Mouse (Mus musculus) forebrain, embryonic 16.5 days (tissue): Measurements from ENCODE around the gene Fdxacb1. TPM values are rescaled to one million over a fixed set of nuclear protein-coding genes. Genes with fewer than 3 reads are reported as not detected.

ENCODE experiments used
- ATAC-seq: fragments of 200-750 bp; cut with Nextera tagmentation; 2 replicates; pipeline ENCODE4 v1.8.0; 2017; ENCODE audit warnings: mild to moderate bottlenecking, moderate library complexity
- H3K27ac ChIP-seq: fragments of 300-500 bp; sonication (generic); 2 replicates; pipeline ENCODE4 v1.5.1; 2014; ENCODE audit warnings: low read length, control low read depth
- H3K27me3 ChIP-seq: fragments of 300-500 bp; sonication (generic); replicated peaks from 2 replicates; pipeline ENCODE4 v1.6.1; 2014; ENCODE audit warnings: low read length; ENCODE audit not compliant: control insufficient read depth, insufficient read depth
- H3K36me3 ChIP-seq: fragments of 300-500 bp; sonication (generic); 2 replicates; pipeline ENCODE4 v1.6.1; 2014; ENCODE audit not compliant: control insufficient read depth, insufficient read depth
- H3K4me1 ChIP-seq: fragments of 300-500 bp; sonication (generic); replicated peaks from 2 replicates; pipeline ENCODE4 v1.6.1; 2014; ENCODE audit warnings: low read length; ENCODE audit not compliant: control insufficient read depth, insufficient read depth
- H3K4me2 ChIP-seq: fragments of 300-500 bp; sonication (generic); 2 replicates; pipeline ENCODE4 v1.6.1; 2014; ENCODE audit warnings: mild to moderate bottlenecking, low read length, control low read depth
- H3K4me3 ChIP-seq: fragments of 300-500 bp; sonication (generic); replicated peaks from 2 replicates; pipeline ENCODE4 v1.5.1; 2014; ENCODE audit warnings: mild to moderate bottlenecking, low read length, control low read depth
- H3K9ac ChIP-seq: fragments of 300-500 bp; sonication (generic); replicated peaks from 2 replicates; pipeline ENCODE4 v1.6.1; 2014; ENCODE audit warnings: low read depth, low read length, control low read depth
- H3K9me3 ChIP-seq: fragments of 300-500 bp; sonication (generic); 2 replicates; pipeline ENCODE4 v1.6.1; 2016; ENCODE audit warnings: low read length; ENCODE audit not compliant: control insufficient read depth
- WGBS: fragments of 180-500 bp; shearing (Covaris S2); extraction: QIAGEN DNeasy Blood & Tissue Kit; methylation state at CpG from one replicate; pipeline ENCODE4 v1.1.7; 2014; 5-methylcytosine and 5-hydroxymethylcytosine counted together
- polyA plus RNA-seq: library from polyadenylated mRNA; unstranded; fragments of >200 nt; fragmentation: Nextera tagmentation; extraction: Ambion mirVana; gene quantifications from 2 replicates; pipeline ENCODE4 v1.2.1, GENCODE M21; 2015

Fdxacb1 gene
- polyA plus RNA-seq, 1 experiment from 2014 or later = 13.3 TPM

DNA sequence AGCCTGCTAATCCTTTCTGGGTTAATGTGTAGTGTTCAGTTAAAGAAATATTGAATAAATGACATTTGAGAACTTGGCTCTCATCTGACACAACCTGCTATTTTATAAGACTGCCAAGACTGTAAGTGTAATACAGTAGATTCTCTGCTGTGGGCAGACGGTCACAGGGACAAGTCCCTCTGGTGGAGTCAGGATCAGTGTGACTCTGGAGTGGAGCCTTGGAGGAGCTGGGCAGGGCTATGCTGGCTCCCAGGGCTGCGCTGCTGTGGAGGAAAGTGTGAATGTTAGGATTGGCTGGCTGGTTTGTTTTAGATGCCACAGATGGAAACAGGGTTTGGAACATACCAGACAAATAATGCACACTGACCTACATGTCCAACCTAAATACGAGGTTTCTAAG is 27.2 kb downstream of the Fdxacb1 start:
- Histone ChIP-seq H3K4me1 (no peaks in the 10 kb centered on the region), H3K4me2 (no peak overlapping the region), H3K4me3 (no peak overlapping the region), H3K9ac (no peak overlapping the region), H3K9me3 (no peaks in the 10 kb centered on the region), H3K36me3 (peaks cover 11% of the 10 kb centered on the region), H3K27ac (no peak overlapping the region), H3K27me3 (no peaks in the 10 kb centered on the region)
- ATAC-seq = no peak
- WGBS = 81% methylated on average over 3 of the region's 3 CpGs

DNA sequence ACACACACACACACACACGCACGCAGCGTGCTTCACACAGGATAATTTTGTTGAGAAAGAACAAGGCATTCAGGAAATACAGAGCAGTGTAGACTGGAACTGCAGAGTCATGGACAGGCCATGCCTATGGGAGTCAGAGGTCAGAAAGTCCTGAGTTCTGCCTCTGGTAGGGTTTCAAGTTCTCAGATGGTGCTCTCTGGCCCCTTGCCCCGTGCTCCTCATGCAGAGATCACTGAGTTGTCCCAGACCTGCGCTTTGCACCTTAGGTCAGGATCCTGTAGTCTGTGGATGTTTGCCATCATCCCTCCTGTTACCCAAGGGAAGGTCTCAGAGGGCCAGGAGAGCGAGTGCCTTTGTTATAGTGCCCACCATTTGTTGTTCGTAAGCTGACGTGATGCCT is 28.7 kb downstream of the Fdxacb1 start:
- Histone ChIP-seq H3K4me1 (no peaks in the 10 kb centered on the region), H3K9me3 (no peaks in the 10 kb centered on the region), H3K9ac (no peak overlapping the region), H3K27ac (no peak overlapping the region), H3K4me3 (no peak overlapping the region), H3K27me3 (no peaks in the 10 kb centered on the region), H3K36me3 (peaks cover 8% of the 10 kb centered on the region; the same call in 1 of the 2 replicates), H3K4me2 (no peak overlapping the region)
- WGBS = 92% methylated on average over 8 of the region's 8 CpGs
- no peak for ATAC-seq

DNA sequence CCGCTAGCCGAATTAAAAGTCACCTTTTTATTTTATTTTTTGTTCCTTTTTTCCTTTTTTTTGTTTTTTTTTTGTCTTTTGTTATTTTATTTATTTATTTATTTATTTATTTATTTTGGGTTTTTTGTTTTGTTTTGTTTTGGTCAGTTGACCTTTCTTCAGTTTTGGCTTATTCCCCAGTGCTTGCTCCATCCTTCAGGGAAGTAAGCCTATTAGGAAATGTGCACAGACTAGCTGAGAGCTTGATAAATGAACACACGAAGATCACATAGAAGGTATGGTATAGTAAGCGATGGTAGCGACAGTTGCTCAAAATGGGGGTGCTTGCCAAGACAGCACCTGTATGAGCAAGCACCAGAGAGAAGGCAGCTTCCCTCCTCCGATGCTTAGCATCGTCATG is 29.6 kb downstream of the Fdxacb1 start:
- 90% methylated on average over 7 of the region's 7 CpGs for WGBS
- no peak overlapping the region for H3K4me2 ChIP-seq
- no peak overlapping the region for H3K4me3 ChIP-seq
- H3K27me3 ChIP-seq = no peaks in the 10 kb centered on the region
- ATAC-seq = no peak
- H3K27ac ChIP-seq = no peak overlapping the region
- H3K4me1 ChIP-seq = no peaks in the 10 kb centered on the region
- no peak overlapping the region for H3K9ac ChIP-seq
- no peaks in the 10 kb centered on the region for H3K9me3 ChIP-seq
- H3K36me3 ChIP-seq = peaks cover 8% of the 10 kb centered on the region; the same call in 1 of the 2 replicates

DNA sequence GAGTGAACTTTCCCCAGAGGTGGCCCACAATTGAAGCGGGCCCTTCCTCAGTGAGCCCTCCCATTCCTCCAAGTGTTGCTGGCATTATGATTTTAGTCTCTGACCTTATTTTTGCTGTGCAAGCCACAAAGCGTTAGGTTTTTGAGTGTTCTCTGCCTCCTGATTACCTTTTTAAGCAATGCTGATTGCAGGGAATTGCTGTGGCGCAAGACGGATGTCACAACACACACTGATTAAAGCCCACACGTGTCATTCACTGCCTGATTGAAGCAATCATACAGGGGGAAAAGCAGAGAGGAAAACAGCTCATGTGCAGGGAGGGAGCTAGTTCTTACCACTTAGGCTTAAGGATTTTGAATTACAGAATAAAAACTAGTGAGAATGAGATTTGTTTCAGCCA is 30.3 kb downstream of the Fdxacb1 start:
- WGBS = 62% methylated on average over 5 of the region's 5 CpGs
- Histone ChIP-seq H3K9me3 (no peaks in the 10 kb centered on the region), H3K36me3 (peaks cover 8% of the 10 kb centered on the region; the same call in 1 of the 2 replicates), H3K27me3 (no peaks in the 10 kb centered on the region), H3K4me3 (no peak overlapping the region), H3K4me1 (no peaks in the 10 kb centered on the region), H3K4me2 (no peak overlapping the region), H3K9ac (no peak overlapping the region), H3K27ac (no peak overlapping the region)
- ATAC-seq = no peak

DNA sequence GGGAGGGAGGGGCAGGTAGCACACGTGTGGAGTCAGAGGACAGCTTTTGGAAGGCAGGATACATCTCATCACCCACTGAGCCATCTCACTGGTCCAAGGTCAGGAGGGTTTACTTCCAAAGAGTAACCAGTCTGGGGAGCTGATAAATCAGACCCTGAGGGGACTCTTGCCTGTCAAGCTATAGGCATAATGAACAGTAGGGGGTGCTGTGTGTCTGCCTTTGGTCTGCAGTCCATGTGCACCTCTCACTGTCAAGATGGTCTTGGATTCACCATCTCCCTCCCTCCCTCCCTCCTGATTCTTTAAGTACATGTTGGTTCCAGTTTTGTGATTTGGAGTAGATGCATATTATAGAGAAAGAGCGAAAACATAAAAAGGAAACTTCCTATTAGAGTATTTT is 32.9 kb downstream of the Fdxacb1 start:
- Histone ChIP-seq H3K27me3 (no peaks in the 10 kb centered on the region), H3K9ac (no peak overlapping the region), H3K4me1 (no peaks in the 10 kb centered on the region), H3K4me2 (no peak overlapping the region), H3K36me3 (peaks cover 9% of the 10 kb centered on the region; the same call in 1 of the 2 replicates), H3K9me3 (no peaks in the 10 kb centered on the region), H3K27ac (no peak overlapping the region), H3K4me3 (no peak overlapping the region)
- ATAC-seq = no peak
- 65% methylated on average over 2 of the region's 2 CpGs for WGBS

DNA sequence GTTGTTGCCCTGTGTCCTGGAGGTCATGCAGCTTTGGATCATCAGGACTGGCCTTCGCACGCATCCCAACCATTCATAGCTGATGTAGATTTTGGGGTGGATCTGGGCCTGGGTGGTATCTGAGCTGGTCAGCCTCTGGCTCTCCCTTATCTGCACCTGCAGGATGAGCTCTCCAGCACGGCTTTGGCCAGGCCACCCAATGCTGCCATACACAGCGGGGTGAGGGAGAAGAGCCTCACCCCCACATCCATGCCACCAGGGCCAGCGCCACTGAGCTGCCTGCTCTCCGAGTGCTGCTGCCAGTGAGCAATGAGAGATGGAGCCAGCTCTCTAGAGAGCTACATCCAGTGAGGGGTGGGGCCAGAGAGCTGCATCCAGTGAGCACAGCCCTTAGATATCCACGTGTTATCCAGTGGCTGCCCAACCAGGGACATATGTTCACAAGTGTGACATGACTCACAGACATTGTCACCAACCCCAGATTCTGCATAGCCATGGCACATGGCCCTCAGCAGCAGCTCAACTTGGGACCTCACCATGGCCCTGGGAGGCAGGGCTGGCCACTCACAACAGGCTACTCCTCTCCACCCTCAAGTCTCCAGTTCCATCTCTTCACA is 35.1 kb downstream of the Fdxacb1 start:
- Histone ChIP-seq H3K4me2 (no peak overlapping the region), H3K9me3 (no peaks in the 10 kb centered on the region), H3K4me3 (no peak overlapping the region), H3K36me3 (peaks cover 8% of the 10 kb centered on the region; the same call in 1 of the 2 replicates), H3K4me1 (no peaks in the 10 kb centered on the region), H3K27me3 (no peaks in the 10 kb centered on the region), H3K27ac (no peak overlapping the region), H3K9ac (no peak overlapping the region)
- 90% methylated on average over 7 of the region's 7 CpGs for whole genome bisulfite sequencing
- ATAC-seq = no peak

DNA sequence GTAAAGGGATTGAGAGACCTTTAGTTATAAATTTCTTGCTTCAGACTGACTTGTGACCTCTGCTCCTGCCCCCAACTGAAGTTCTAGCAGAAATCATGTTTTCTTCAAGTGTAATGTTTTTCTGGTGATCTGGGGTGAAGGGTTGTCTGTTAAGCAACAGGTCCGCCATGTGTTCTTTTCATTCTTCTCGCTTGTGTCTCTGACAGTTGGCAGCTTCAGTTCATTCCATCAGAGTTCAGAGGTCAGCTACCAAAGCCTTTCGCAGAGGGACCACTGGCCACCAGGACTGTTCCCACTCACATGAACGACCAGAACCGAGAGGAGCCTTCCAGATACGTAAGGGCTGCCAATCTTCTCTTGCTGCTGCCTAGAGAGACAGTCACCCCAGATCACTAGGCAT is 40.4 kb downstream of the Fdxacb1 start:
- peaks cover 13% of the 10 kb centered on the region; the same call in 1 of the 2 replicates for H3K36me3 ChIP-seq

DNA sequence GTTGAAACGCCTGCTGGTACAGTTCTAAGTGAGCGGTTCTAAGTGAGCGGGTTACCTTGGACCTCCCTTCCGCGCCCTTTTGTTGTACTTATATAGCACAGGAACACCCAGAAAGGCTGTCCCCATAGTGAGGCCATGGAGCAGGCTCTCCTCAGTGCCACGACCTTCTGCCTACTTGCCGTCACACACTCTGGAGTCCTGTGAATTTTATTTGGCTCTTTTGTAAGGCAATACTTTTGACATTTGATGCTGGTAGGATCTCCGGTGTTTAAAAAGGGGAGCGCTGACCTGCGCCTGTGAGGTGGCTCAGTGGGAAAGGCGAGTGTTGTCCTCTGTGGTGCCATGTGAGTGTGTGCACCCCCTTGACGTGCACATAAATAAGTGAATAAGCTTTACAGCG is 41.1 kb downstream of the Fdxacb1 start:
- Histone ChIP-seq H3K4me2 (no peak overlapping the region), H3K4me1 (no peaks in the 10 kb centered on the region), H3K36me3 (peaks cover 14% of the 10 kb centered on the region; the same call in 1 of the 2 replicates), H3K9me3 (no peaks in the 10 kb centered on the region), H3K27ac (no peak overlapping the region), H3K27me3 (no peaks in the 10 kb centered on the region), H3K4me3 (no peak overlapping the region), H3K9ac (no peak overlapping the region)
- ATAC-seq = no peak
- 92% methylated on average over 13 of the region's 13 CpGs for WGBS

More for the DNA sequence above, 40.4 kb downstream of the Fdxacb1 start:
- H3K9me3 ChIP-seq = no peaks in the 10 kb centered on the region
- H3K27me3 ChIP-seq = no peaks in the 10 kb centered on the region
- no peak overlapping the region for H3K27ac ChIP-seq
- H3K4me3 ChIP-seq = no peak overlapping the region
- 91% methylated on average over 6 of the region's 6 CpGs for WGBS
- ATAC-seq = no peak
- no peaks in the 10 kb centered on the region for H3K4me1 ChIP-seq
- no peak overlapping the region for H3K4me2 ChIP-seq
- H3K9ac ChIP-seq = no peak overlapping the region

DNA sequence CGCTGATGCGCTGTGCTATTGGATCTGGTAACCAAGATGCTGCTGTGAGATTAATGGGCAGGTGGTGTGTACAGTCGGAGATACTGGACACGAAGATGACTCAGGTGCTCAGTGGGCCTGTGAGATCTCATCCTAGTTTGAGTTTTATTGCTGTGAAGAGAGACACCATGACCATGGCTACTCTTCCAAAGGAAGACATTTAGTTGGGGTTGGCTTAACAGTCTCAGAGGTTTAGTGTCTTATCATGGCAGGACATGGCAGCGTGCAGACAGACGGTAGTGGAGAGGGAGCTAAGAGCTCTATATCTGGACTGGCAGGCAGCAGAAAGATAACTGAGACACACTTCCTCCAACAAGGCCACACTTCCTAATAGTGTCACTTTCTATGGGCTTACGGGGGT is 43.2 kb downstream of the Fdxacb1 start:
- H3K27me3 ChIP-seq = no peaks in the 10 kb centered on the region
- no peak overlapping the region for H3K4me3 ChIP-seq
- no peaks in the 10 kb centered on the region for H3K9me3 ChIP-seq
- H3K4me1 ChIP-seq = no peaks in the 10 kb centered on the region
- H3K36me3 ChIP-seq = peaks cover 10% of the 10 kb centered on the region
- H3K4me2 ChIP-seq = no peak overlapping the region
- ATAC-seq = no peak
- H3K9ac ChIP-seq = no peak overlapping the region
- H3K27ac ChIP-seq = no peak overlapping the region
- WGBS = 96% methylated on average over 7 of the region's 7 CpGs

DNA sequence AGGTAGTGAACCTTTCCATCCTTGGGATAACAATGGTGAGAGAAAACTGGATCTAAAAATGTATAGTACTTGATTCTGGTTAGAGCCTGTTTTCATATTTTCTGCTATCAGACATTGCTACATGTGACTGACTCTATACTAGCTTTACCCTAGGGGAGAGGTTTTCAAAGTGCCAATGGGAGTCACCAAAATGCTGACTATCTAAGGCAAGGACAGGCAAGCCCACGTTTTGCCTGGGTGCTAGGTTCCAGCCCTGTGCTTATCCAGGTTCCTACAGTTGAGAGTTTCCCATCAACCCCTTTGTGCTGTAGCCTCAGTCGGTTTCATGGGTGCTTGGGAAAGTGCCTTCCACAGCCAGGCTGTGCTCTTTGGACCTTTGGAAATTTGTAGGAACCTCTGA is 43.7 kb downstream of the Fdxacb1 start:
- peaks cover 14% of the 10 kb centered on the region for H3K36me3 ChIP-seq
- no peak overlapping the region for H3K4me2 ChIP-seq
- no peaks in the 10 kb centered on the region for H3K27me3 ChIP-seq
- no peak overlapping the region for H3K27ac ChIP-seq
- ATAC-seq = no peak
- no peaks in the 10 kb centered on the region for H3K9me3 ChIP-seq
- no peak overlapping the region for H3K9ac ChIP-seq
- WGBS = 78% methylated on average over 2 of the region's 2 CpGs
- H3K4me1 ChIP-seq = no peaks in the 10 kb centered on the region
- H3K4me3 ChIP-seq = no peak overlapping the region
